Mouse (Mus musculus) kidney, postnatal 4 days (tissue): ENCODE measurements around the gene Pilra.

Experiments used
- DNase-seq, 2 experiments: peaks; one replicate each; pipeline ENCODE4 v3.0.0; 2021; ENCODE audit warnings: mixed read lengths in 2 of 2

Gene Pilra

GRCm38 (mm10) chr5:137778635-137779034 lies 57.4 kb downstream of the Pilra start, which contains the start of gene Ppp1r35:
Gene Ppp1r35, plus strand, starts transcription at chr5:137778849.
- peak; percentile 98 for DNase-seq

- no peak for DNase-seq
Observed at GRCm38 (mm10) chr5:137777267-137777845, 58.7 kb downstream of the Pilra start.

GRCm38 (mm10) chr5:137776408-137776918 lies 59.6 kb downstream of the Pilra start:
- DNase-seq = peak; percentile 52 to 62

- no peak for DNase-seq
Observed at GRCm38 (mm10) chr5:137775587-137776290, 60.3 kb downstream of the Pilra start.

- no peak for DNase-seq
Observed at GRCm38 (mm10) chr5:137772755-137773154, 63.3 kb downstream of the Pilra start.
